24 mouse cellular contexts compared by ENCODE assay signal in genomic region chr1:21486266-21486665, GRCm38 (mm10).
DNase-seq lines count a peak whose midpoint lies in the region; ATAC-seq and TF ChIP-seq lines count a peak whose summit lies in the region.
"Had no signal": no experiment of that assay in that cellular context is flagged by ENCODE, and none has a peak within 500 bp of the region (broad histone marks: within the 10 kb centered on the region; RNA-seq: fewer than 3 reads in every experiment).

No protein-coding gene starts in this region.

- no peak for TF ChIP-seq CTCF in kidney, postnatal 0 days (IDR thresholded peaks at IDR 0.05; ENCODE audit: low read depth)

- H3K4me2 ChIP-seq in kidney, postnatal 0 days (ENCODE audit: low read length) = no peak overlapping the region
- H3K4me2 ChIP-seq: embryonic facial prominence, embryonic 13.5 days; forebrain, embryonic 13.5 days; heart, embryonic 12.5 days; hindbrain, embryonic 12.5 days had no signal

- H3K27me3 ChIP-seq in heart, embryonic 10.5 days (ENCODE audit: insufficient read depth, poor library complexity, severe bottlenecking) = no peaks in the 10 kb centered on the region
- no peaks in the 10 kb centered on the region for H3K27me3 ChIP-seq in kidney, postnatal 0 days (ENCODE audit: insufficient read depth, low read length)
- H3K27me3 ChIP-seq: embryonic facial prominence, embryonic 13.5 days; forebrain, embryonic 13.5 days; heart, embryonic 12.5 days; hindbrain, embryonic 12.5 days had no signal

- WGBS in heart, embryonic 10.5 days = 61% methylated on average over 5 of the region's 5 CpGs
- WGBS in kidney, postnatal 0 days = 30% methylated on average over 5 of the region's 5 CpGs

- H3K36me3 ChIP-seq in heart, embryonic 10.5 days = peaks cover 3% of the 10 kb centered on the region; the same call in 1 of the 2 replicates
- H3K36me3 ChIP-seq in kidney, postnatal 0 days (ENCODE audit: insufficient read depth, low read length) = no peaks in the 10 kb centered on the region
- H3K36me3 ChIP-seq: embryonic facial prominence, embryonic 13.5 days; G1E; hindbrain, embryonic 12.5 days had no signal

- H3K9ac ChIP-seq in kidney, postnatal 0 days (ENCODE audit: low read depth, low read length) = no peak overlapping the region
- H3K9ac ChIP-seq: embryonic facial prominence, embryonic 13.5 days; forebrain, embryonic 13.5 days; forebrain, postnatal 0 days; heart, embryonic 12.5 days; hindbrain, embryonic 12.5 days had no signal

- H3K9me3 ChIP-seq in heart, embryonic 10.5 days = no peaks in the 10 kb centered on the region
- H3K9me3 ChIP-seq in kidney, postnatal 0 days (replicated peaks; ENCODE audit: low read length) = no peaks in the 10 kb centered on the region
- H3K9me3 ChIP-seq: embryonic facial prominence, embryonic 13.5 days; forebrain, embryonic 13.5 days; G1E; heart, embryonic 12.5 days; hindbrain, embryonic 12.5 days had no signal

- 0 out of 2 replicates have a peak, but pooled peaks cover 3% of the 10 kb centered on the region for H3K4me1 ChIP-seq in heart, embryonic 10.5 days
- H3K4me1 ChIP-seq in kidney, postnatal 0 days (replicated peaks; ENCODE audit: insufficient read depth, low read length) = no peaks in the 10 kb centered on the region
- H3K4me1 ChIP-seq: embryonic facial prominence, embryonic 13.5 days; forebrain, embryonic 13.5 days; hindbrain, embryonic 12.5 days had no signal

- intact Hi-C loops in heart, postnatal 10 days (cut with DNase I) = no loop called here

- peak; percentile 7 for DNase-seq in embryo, embryonic 10 days (ENCODE audit: low spot score)
- no peak for DNase-seq in embryo, embryonic 11 days
- DNase-seq in heart, postnatal 10 days = peak; percentile 2 to 8
- DNase-seq in heart, embryonic 10.5 days (ENCODE audit: low spot score) = no peak
- peak; percentile 22 for DNase-seq in kidney, postnatal 0 days (ENCODE audit: low spot score)
- no peak for DNase-seq in kidney, postnatal 10 days
- DNase-seq in gastrocnemius, postnatal 25 days = peak; percentile 69
- DNase-seq in thymus, postnatal 25 days = no peak
- DNase-seq: adrenal gland, adult 8-10 months; adrenal gland, postnatal 36 days; B cell, adult 2 months; cerebellum, adult 2 months; cerebellum, postnatal 10 days; forebrain, postnatal 0 days; heart, postnatal 36 days had no signal

- no peak for ATAC-seq in kidney, postnatal 0 days (replicated peaks; ENCODE audit: low FRiP score, low read depth)
- ATAC-seq: CD4-positive, CD25-positive, alpha-beta regulatory T cell, adult 4 months; forebrain, embryonic 13.5 days; forebrain, postnatal 0 days; hindbrain, embryonic 16.5 days; inflammation-experienced regulatory T-cells, adult 6 months had no signal

- H3K27ac ChIP-seq in heart, embryonic 10.5 days = no peak overlapping the region
- no peak overlapping the region for H3K27ac ChIP-seq in kidney, postnatal 0 days
- H3K27ac ChIP-seq: embryonic facial prominence, embryonic 13.5 days; forebrain, embryonic 13.5 days; heart, adult 2 months; hindbrain, embryonic 12.5 days had no signal

- no peak overlapping the region for H3K4me3 ChIP-seq in heart, embryonic 10.5 days
- H3K4me3 ChIP-seq in kidney, postnatal 0 days (replicated peaks; ENCODE audit: low read depth, low read length) = no peak overlapping the region
- H3K4me3 ChIP-seq: embryonic facial prominence, embryonic 13.5 days; forebrain, embryonic 13.5 days; heart, adult 2 months; heart, embryonic 12.5 days; hindbrain, embryonic 12.5 days had no signal

Comparison
In these comparisons a context has a peak if more than half of its experiments do, and no peak if none do; other contexts are left out.
1. DNase-seq: peak in embryo, embryonic 10 days (single experiment), heart, postnatal 10 days (2 of 2), kidney, postnatal 0 days (single experiment) and gastrocnemius, postnatal 25 days (single experiment); none in embryo, embryonic 11 days (single experiment), heart, embryonic 10.5 days (single experiment), kidney, postnatal 10 days (single experiment) and thymus, postnatal 25 days (single experiment).